Mouse (Mus musculus) limb, embryonic 14.5 days (tissue): ENCODE results near the gene Fshr. TPM values are rescaled to one million over a fixed set of nuclear protein-coding genes. Genes with fewer than 3 reads are reported as not detected.

ENCODE experiments used
- ATAC-seq: fragments of 200-750 bp; cut with Nextera tagmentation; 2 replicates; pipeline ENCODE4 v1.8.0; 2017; ENCODE audit warnings: low read depth, moderate number of reproducible peaks, moderate TSS enrichment; ENCODE audit not compliant: low FRiP score
- DNase-seq: peaks from one replicate; pipeline ENCODE4 v3.0.0-alpha.2; 2015; ENCODE audit warnings: low spot score
- H3K27ac ChIP-seq: fragments of 300-500 bp; sonication (generic); replicated peaks from 2 replicates; pipeline ENCODE4 v1.5.1; 2014; ENCODE audit warnings: low read depth, mild to moderate bottlenecking, low read length, moderate library complexity, mixed read lengths
- H3K27me3 ChIP-seq: fragments of 300-500 bp; sonication (generic); 2 replicates; pipeline ENCODE4 v1.6.1; 2014; ENCODE audit warnings: low read length, mixed read lengths; ENCODE audit not compliant: control insufficient read depth, insufficient read depth
- H3K36me3 ChIP-seq: fragments of 300-500 bp; sonication (generic); 2 replicates; pipeline ENCODE4 v1.6.1; 2014; ENCODE audit warnings: mild to moderate bottlenecking, low read length, moderate library complexity, mixed read lengths; ENCODE audit not compliant: control insufficient read depth, insufficient read depth
- H3K4me1 ChIP-seq: fragments of 300-500 bp; sonication (generic); 2 replicates; pipeline ENCODE4 v1.6.1; 2014; ENCODE audit warnings: antibody characterized with exemption, low read length, mixed read lengths; ENCODE audit not compliant: control insufficient read depth, insufficient read depth
- H3K4me2 ChIP-seq: fragments of 300-500 bp; sonication (generic); replicated peaks from 2 replicates; pipeline ENCODE4 v1.6.1; 2014; ENCODE audit warnings: low read depth, mild to moderate bottlenecking, low read length, moderate library complexity; ENCODE audit not compliant: severe bottlenecking
- H3K4me3 ChIP-seq: fragments of 300-500 bp; sonication (generic); replicated peaks from 2 replicates; pipeline ENCODE4 v1.5.1; 2014; ENCODE audit warnings: low read length
- H3K9ac ChIP-seq: fragments of 300-500 bp; sonication (generic); 2 replicates; pipeline ENCODE4 v1.6.1; 2014; ENCODE audit warnings: mild to moderate bottlenecking, low read depth, low read length, moderate library complexity; ENCODE audit not compliant: severe bottlenecking
- H3K9me3 ChIP-seq: fragments of 300-500 bp; sonication (generic); 2 replicates; pipeline ENCODE4 v1.6.1; 2016; ENCODE audit warnings: low read length; ENCODE audit not compliant: control insufficient read depth
- POLR2A ChIP-seq: fragments of 200-500 bp; IDR thresholded peaks from 2 replicates; pipeline ENCODE4 v1.8.0; 2012; ENCODE audit warnings: inconsistent platforms, mild to moderate bottlenecking, moderate library complexity, borderline replicate concordance; ENCODE audit not compliant: insufficient read depth, insufficient read length; ENCODE audit errors: extremely low read depth
- WGBS: fragments of 180-500 bp; shearing (Covaris S2); extraction: QIAGEN DNeasy Blood & Tissue Kit; methylation state at CpG from one replicate; pipeline ENCODE4 v1.1.7; 2014; 5-methylcytosine and 5-hydroxymethylcytosine counted together
- polyA plus RNA-seq, 2 experiments: library from polyadenylated mRNA; depleted of rRNA in 1 of 2; stranded (reverse) in 1 of 2; unstranded in 1 of 2; fragments of >200 nt; fragmentation: Nextera tagmentation in 1 of 2; extraction: Ambion mirVana in 1 of 2; gene quantifications; 2 replicates each; pipeline versions ENCODE4 v1.2.1 to v1.2.3; 2012 to 2014

The Fshr gene
- polyA plus RNA-seq, 2 experiments = not detected

GRCm38 (mm10) chr17:88966028-88966427 lies 234.4 kb downstream of the Fshr start:
- WGBS = 54% methylated on average over 3 of the region's 3 CpGs
- ATAC-seq = no peak
- TF ChIP-seq POLR2A = no peak
- H3K4me3 ChIP-seq = no peak overlapping the region
- no peak overlapping the region for H3K9ac ChIP-seq
- no peak overlapping the region for H3K4me2 ChIP-seq
- H3K9me3 ChIP-seq = no peaks in the 10 kb centered on the region
- H3K27ac ChIP-seq = no peak overlapping the region
- H3K36me3 ChIP-seq = no peaks in the 10 kb centered on the region
- no peak for DNase-seq
- no peaks in the 10 kb centered on the region for H3K27me3 ChIP-seq
- no peaks in the 10 kb centered on the region for H3K4me1 ChIP-seq

GRCm38 (mm10) chr17:88954011-88954410 lies 246.5 kb downstream of the Fshr start:
- no peak; the same call in 1 of the 2 replicates for ATAC-seq
- no peak for TF ChIP-seq POLR2A
- Histone ChIP-seq H3K4me2 (no peak overlapping the region), H3K4me1 (no peaks in the 10 kb centered on the region), H3K27me3 (no peaks in the 10 kb centered on the region), H3K9ac (no peak overlapping the region), H3K4me3 (no peak overlapping the region), H3K36me3 (no peaks in the 10 kb centered on the region), H3K9me3 (no peaks in the 10 kb centered on the region), H3K27ac (no peak overlapping the region)
- DNase-seq = peak; percentile 71
- 25% methylated on average over 5 of the region's 5 CpGs for WGBS

- 36% methylated on average over 4 of the region's 4 CpGs for WGBS
- Histone ChIP-seq H3K4me1 (peaks cover 6% of the 10 kb centered on the region; the same call in 1 of the 2 replicates), H3K4me3 (no peak overlapping the region), H3K27me3 (no peaks in the 10 kb centered on the region), H3K9me3 (no peaks in the 10 kb centered on the region), H3K27ac (no peak overlapping the region), H3K4me2 (no peak overlapping the region), H3K36me3 (no peaks in the 10 kb centered on the region), H3K9ac (no peak overlapping the region)
- no peak for TF ChIP-seq POLR2A
- DNase-seq (no peak), ATAC-seq (no peak)
Observed at GRCm38 (mm10) chr17:88938153-88938681, 262.3 kb downstream of the Fshr start.

GRCm38 (mm10) chr17:88937341-88938152 lies 262.9 kb downstream of the Fshr start:
- no peak overlapping the region for H3K27ac ChIP-seq
- WGBS = 33% methylated on average over 7 of the region's 7 CpGs
- no peak for TF ChIP-seq POLR2A
- H3K27me3 ChIP-seq = no peaks in the 10 kb centered on the region
- H3K9me3 ChIP-seq = no peaks in the 10 kb centered on the region
- no peak overlapping the region for H3K4me3 ChIP-seq
- DNase-seq = no peak
- H3K4me2 ChIP-seq = no peak overlapping the region
- ATAC-seq = no peak
- H3K4me1 ChIP-seq = peaks cover 6% of the 10 kb centered on the region; the same call in 1 of the 2 replicates
- H3K9ac ChIP-seq = no peak overlapping the region
- no peaks in the 10 kb centered on the region for H3K36me3 ChIP-seq

GRCm38 (mm10) chr17:88936941-88937340 lies 263.5 kb downstream of the Fshr start:
- H3K9ac ChIP-seq = no peak overlapping the region
- H3K36me3 ChIP-seq = no peaks in the 10 kb centered on the region
- TF ChIP-seq POLR2A = no peak
- no peaks in the 10 kb centered on the region for H3K9me3 ChIP-seq
- 78% methylated on average over 3 of the region's 3 CpGs for WGBS
- H3K4me1 ChIP-seq = peaks cover 6% of the 10 kb centered on the region; the same call in 1 of the 2 replicates
- no peaks in the 10 kb centered on the region for H3K27me3 ChIP-seq
- no peak for ATAC-seq
- H3K4me3 ChIP-seq = no peak overlapping the region
- H3K27ac ChIP-seq = no peak overlapping the region
- DNase-seq = no peak
- H3K4me2 ChIP-seq = no peak overlapping the region
